Mouse (Mus musculus) granulocyte monocyte progenitor cell, adult 5-6 weeks (primary cell): ENCODE results near the gene Zfp36. TPM values are rescaled to one million over a fixed set of nuclear protein-coding genes. Genes with fewer than 3 reads are reported as not detected.
A peak's percentile ranks its signal among the peaks of the same experiment; 100 is the strongest.

Experiments used
- ATAC-seq: replicated peaks from 2 replicates; pipeline ENCODE4 v1.8.0; 2016; ENCODE audit warnings: mild to moderate bottlenecking, moderate TSS enrichment, inconsistent platforms; ENCODE audit not compliant: poor library complexity, severe bottlenecking
- total RNA-seq, 2 experiments: library from RNA; stranded (forward) in 1 of 2; stranded (reverse) in 1 of 2; fragments of 200-712, 200-1000 nt in 1 of 2; fragments of >200 nt in 1 of 2; fragmentation: Nextera tagmentation in 1 of 2; gene quantifications; 2 replicates each; pipeline ENCODE4 v1.2.3; 2014 to 2017

Gene Zfp36
- total RNA-seq, 2 experiments from 2014 or later = 37.1 to 41.3 TPM

DNA sequence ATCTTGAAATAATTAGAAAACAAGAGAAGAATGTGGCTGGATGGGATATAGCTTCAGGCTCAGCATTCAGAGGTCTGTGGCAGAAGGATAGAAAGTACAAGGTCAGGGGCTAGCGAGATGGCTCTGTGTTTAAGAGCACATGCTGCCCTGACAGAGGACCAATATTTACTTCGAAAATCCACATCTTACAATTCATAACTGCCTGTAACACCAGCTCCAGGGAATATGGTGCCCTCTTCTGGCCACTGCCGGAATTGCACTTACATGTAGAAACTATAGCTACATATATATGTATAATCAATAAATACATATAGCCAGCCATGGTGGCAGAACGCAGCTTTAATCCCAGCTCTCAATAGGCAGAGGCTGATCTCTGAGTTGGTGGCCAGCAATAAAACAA is 35.4 kb downstream of the Zfp36 start:
- peak; percentile 69 for ATAC-seq

DNA sequence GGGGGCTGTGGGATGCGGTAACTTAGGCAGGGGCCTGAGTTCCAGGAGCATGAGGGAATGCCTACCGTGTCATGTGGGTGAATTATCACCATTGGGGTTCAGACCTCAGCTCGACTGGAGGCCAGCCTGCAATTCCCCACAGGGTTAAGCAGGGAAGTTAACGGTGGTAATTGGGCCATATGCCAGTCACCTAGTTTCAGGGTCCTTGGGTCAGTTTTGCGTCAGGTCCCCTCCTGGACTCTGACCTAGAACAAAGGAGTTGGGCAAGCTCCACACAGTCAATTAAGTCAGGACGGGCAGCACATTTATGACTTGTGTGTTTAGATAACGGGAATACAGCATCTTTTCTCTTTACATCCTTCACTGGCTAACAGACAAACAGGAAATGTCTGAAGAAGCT is 38.7 kb downstream of the Zfp36 start:
- ATAC-seq = no peak

DNA sequence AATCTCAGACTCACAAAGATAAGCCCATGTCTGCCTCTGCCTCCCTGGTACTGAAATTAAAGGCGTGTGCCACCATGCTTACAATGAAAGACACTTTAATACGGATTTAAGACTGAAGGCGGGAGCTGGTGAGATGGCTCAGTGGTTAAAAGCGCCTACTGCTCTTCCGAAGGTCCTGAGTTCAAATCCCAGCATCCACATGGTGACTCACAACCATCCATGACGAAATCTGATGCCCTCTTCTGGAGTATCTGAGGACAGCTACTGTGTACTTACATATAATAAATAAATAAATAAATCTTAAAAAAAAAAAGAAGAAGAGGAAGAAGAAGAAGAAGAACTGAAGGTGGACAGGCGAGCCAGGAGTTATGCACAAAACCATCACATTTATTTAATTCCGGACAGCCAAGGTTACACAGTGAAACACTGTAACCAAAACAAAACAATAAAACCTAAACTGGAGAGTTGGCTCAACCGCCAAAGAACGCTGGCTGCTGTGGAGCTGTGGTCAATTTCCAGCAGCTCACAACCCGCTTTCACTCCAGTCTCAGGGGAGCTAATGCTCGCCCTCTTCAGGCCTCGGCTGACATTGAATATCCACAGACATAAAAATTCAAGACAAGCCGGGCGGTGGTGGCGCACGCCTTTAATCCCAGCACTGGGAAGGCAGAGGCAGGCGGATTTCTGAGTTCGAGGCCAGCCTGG is 40.7 kb downstream of the Zfp36 start:
- ATAC-seq = peak; percentile 62

DNA sequence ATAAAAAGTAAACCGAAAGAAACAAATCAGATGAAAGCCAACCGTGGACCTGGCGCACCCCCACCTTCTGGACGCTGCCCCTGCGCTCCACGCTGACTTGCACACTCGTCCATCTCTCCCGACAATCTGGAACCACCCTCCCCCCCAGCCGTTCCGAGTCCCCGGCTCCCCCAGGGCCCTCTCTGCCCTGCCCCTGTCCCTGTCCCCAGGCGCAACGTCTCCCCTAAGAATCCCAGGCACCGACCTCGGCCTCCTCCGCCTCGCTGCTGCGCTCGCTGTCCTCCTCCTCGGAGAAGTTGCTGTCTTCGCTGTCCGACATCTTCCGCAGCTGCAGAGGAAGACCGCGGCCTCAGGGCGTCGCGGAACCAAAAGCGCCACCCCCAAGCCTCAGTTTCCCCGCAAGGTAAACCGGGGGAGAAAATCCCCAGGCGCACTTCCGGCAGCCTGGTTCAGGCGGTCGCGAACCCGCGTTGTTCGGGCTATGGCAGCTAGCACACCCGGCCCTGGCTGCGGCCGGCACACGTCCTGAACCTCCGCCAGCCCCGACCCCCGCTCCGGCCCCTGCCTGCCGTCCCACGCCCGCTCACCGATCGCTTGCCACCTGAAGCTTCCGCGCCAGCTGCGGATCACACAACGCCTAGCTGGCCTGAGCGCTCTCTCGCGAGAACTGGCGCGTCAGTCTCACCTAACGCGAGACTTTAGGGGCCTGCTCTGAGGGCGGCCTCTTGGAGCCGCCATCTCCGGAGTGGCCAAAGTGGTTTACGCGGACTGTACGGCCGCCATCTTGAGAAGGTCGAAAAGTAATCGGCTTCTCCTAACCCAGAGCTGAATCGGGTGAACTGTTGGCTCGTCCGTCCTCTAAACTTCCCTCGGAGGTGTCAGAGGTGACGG is 41.7 kb downstream of the Zfp36 start, which contains the start of gene Supt5:
Gene Supt5, minus strand, starts transcription at position 639 of the 891 bp plus-strand sequence.
- peak; percentile 94 for ATAC-seq

DNA sequence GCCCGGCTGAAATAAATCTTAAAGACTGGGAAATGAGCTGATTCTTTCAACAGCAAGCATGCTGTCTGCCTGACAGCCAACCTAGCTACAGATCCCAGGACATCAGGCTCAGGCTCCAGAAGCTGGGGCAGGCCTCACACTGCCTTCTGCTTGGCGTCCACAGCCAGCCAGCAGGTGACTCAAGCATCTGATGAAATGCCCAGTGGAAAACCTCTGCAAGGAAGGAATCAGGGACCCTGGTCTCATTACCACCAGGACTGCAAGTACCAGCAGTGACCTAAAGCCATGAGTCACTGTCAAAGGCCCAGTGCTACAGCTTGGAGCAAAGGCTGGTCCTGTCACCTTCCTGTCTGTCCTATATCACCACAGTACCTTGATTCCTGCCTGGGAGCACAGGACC is 44.6 kb downstream of the Zfp36 start:
- ATAC-seq = no peak

DNA sequence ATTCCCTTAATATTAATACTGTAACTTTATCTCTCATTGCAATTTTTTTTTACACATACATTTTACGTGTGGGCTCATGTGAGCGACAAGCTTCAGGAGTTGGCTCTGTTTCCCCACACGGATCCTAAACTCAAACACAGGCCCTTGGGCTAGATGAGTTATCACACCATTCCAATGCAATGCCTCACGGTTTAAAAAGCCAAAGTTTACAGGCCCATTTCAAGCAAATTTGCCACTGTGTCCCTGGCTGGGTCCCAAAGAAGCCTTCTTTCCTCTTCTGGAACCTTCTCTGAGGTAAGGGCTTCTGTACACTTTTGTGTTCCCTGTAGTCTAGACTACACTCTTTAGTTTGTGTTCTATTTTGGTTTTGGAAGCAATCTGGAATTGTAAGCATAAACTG is 45.5 kb downstream of the Zfp36 start:
- no peak for ATAC-seq

DNA sequence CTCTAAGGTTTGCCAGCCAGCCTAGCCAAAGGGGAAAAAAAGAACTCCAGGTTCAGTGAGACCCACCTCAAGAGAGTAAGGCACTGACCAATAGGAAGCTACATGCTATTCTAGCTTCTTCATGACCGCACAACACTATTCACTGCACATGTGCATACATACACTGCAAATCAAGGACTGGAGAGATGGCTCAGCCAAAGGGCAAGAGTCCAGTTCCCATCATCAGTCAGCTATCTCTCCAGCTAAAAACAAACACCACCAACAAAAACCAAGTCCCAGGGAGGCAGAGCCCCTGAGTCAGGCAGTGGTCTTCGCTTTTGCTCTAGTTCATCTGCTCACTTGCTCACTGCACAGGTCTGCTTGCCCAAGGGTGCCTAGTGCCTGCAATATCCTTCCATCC is 51.8 kb downstream of the Zfp36 start:
- no peak for ATAC-seq

Other genes starting within 250 kb of the Zfp36 start
- gene Fbl, start 210.5 kb downstream of the Zfp36 start, total RNA-seq (2014; fragmentation: Nextera tagmentation) = 226 and 268 TPM in 2 replicates
- gene Fbl, start 210.5 kb downstream of the Zfp36 start, total RNA-seq (2017) = 234 and 267 TPM in 2 replicates
- 1.2 and 4.1 TPM in 2 replicates for gene Dyrk1b, start 200.8 kb downstream of the Zfp36 start, total RNA-seq (2014; fragmentation: Nextera tagmentation)
- 2.3 and 3.2 TPM in 2 replicates for gene Dyrk1b, start 200.8 kb downstream of the Zfp36 start, total RNA-seq (2017)
- 1.2 and 2.3 TPM in 2 replicates for gene Eid2, start 112.4 kb downstream of the Zfp36 start, total RNA-seq (2014; fragmentation: Nextera tagmentation)
- 2.0 and 2.8 TPM in 2 replicates for gene Eid2, start 112.4 kb downstream of the Zfp36 start, total RNA-seq (2017)
- gene Eid2b, start 102.5 kb downstream of the Zfp36 start, total RNA-seq (2014; fragmentation: Nextera tagmentation) = 1.2 and 2.1 TPM in 2 replicates
- 1.6 and 1.9 TPM in 2 replicates for gene Eid2b, start 102.5 kb downstream of the Zfp36 start, total RNA-seq (2017)
- gene Selenov, start 89.1 kb downstream of the Zfp36 start, total RNA-seq (2014; fragmentation: Nextera tagmentation) = not detected in 2 replicates
- not detected in 2 replicates for gene Selenov, start 89.1 kb downstream of the Zfp36 start, total RNA-seq (2017)
- gene Dll3, start 78.0 kb downstream of the Zfp36 start, total RNA-seq (2014; fragmentation: Nextera tagmentation) = not detected in 2 replicates
- 0.10 TPM in 1 of 2 replicates, not detected in the other for gene Dll3, start 78.0 kb downstream of the Zfp36 start, total RNA-seq (2017)
- gene Timm50, start 68.2 kb downstream of the Zfp36 start, total RNA-seq (2014; fragmentation: Nextera tagmentation) = 60.1 and 83.1 TPM in 2 replicates
- gene Timm50, start 68.2 kb downstream of the Zfp36 start, total RNA-seq (2017) = 45.8 and 47.7 TPM in 2 replicates
- gene Supt5, start 41.5 kb downstream of the Zfp36 start, total RNA-seq (2014; fragmentation: Nextera tagmentation) = 72.1 and 81.1 TPM in 2 replicates
- 61.2 and 64.1 TPM in 2 replicates for gene Supt5, start 41.5 kb downstream of the Zfp36 start, total RNA-seq (2017)
- 4,181 and 4,473 TPM in 2 replicates for gene Rps16, start 29.6 kb downstream of the Zfp36 start, total RNA-seq (2014; fragmentation: Nextera tagmentation)
- 929 and 980 TPM in 2 replicates for gene Rps16, start 29.6 kb downstream of the Zfp36 start, total RNA-seq (2017)
- 4.1 and 6.1 TPM in 2 replicates for gene Plekhg2, start 7.7 kb downstream of the Zfp36 start, total RNA-seq (2014; fragmentation: Nextera tagmentation)
- gene Plekhg2, start 7.7 kb downstream of the Zfp36 start, total RNA-seq (2017) = 0.88 and 1.1 TPM in 2 replicates
- gene Med29, start 12.5 kb upstream of the Zfp36 start, total RNA-seq (2014; fragmentation: Nextera tagmentation) = 19.2 and 25.5 TPM in 2 replicates
- 16.7 and 18.5 TPM in 2 replicates for gene Med29, start 12.5 kb upstream of the Zfp36 start, total RNA-seq (2017)
- 97.6 and 111 TPM in 2 replicates for gene Paf1, start 12.7 kb upstream of the Zfp36 start, total RNA-seq (2014; fragmentation: Nextera tagmentation)
- gene Paf1, start 12.7 kb upstream of the Zfp36 start, total RNA-seq (2017) = 136 and 170 TPM in 2 replicates
- 420 and 510 TPM in 2 replicates for gene Gmfg, start 57.2 kb upstream of the Zfp36 start, total RNA-seq (2014; fragmentation: Nextera tagmentation)
- 682 and 721 TPM in 2 replicates for gene Gmfg, start 57.2 kb upstream of the Zfp36 start, total RNA-seq (2017)
- 0.80 and 1.7 TPM in 2 replicates for gene Lrfn1, start 71.7 kb upstream of the Zfp36 start, total RNA-seq (2014; fragmentation: Nextera tagmentation)
- gene Lrfn1, start 71.7 kb upstream of the Zfp36 start, total RNA-seq (2017) = 0.36 and 0.52 TPM in 2 replicates
- not detected in 2 replicates for gene Ifnl2, start 130.2 kb upstream of the Zfp36 start, total RNA-seq (2014; fragmentation: Nextera tagmentation)
- not detected in 2 replicates for gene Ifnl2, start 130.2 kb upstream of the Zfp36 start, total RNA-seq (2017)
- not detected in 2 replicates for gene Ifnl3, start 142.6 kb upstream of the Zfp36 start, total RNA-seq (2014; fragmentation: Nextera tagmentation)
- gene Ifnl3, start 142.6 kb upstream of the Zfp36 start, total RNA-seq (2017) = not detected in 2 replicates
- not detected in 2 replicates for gene Sycn, start 160.6 kb upstream of the Zfp36 start, total RNA-seq (2014; fragmentation: Nextera tagmentation)
- gene Sycn, start 160.6 kb upstream of the Zfp36 start, total RNA-seq (2017) = not detected in 2 replicates
- not detected in 2 replicates for gene Nccrp1, start 167.0 kb upstream of the Zfp36 start, total RNA-seq (2014; fragmentation: Nextera tagmentation)
- gene Nccrp1, start 167.0 kb upstream of the Zfp36 start, total RNA-seq (2017) = not detected in 2 replicates
- 17.5 and 25.0 TPM in 2 replicates for gene Samd4b, start 217.9 kb upstream of the Zfp36 start, total RNA-seq (2014; fragmentation: Nextera tagmentation)
- 3.4 and 3.9 TPM in 2 replicates for gene Samd4b, start 217.9 kb upstream of the Zfp36 start, total RNA-seq (2017)
- gene Pak4, start 217.9 kb upstream of the Zfp36 start, total RNA-seq (2014; fragmentation: Nextera tagmentation) = 3.2 and 3.7 TPM in 2 replicates
- gene Pak4, start 217.9 kb upstream of the Zfp36 start, total RNA-seq (2017) = 3.4 and 6.4 TPM in 2 replicates